Mouse (Mus musculus) frontal cortex, adult 2 months (tissue): Measurements from ENCODE around the gene Pold4. TPM values are rescaled to one million over a fixed set of nuclear protein-coding genes. Genes with fewer than 3 reads are reported as not detected.

Source experiments
- DNase-seq, 2 experiments: peaks; one replicate each; pipeline ENCODE4 v3.0.0; 2022; ENCODE audit warnings: low spot score in 1 of 2; ENCODE audit errors: extremely low spot score in 1 of 2
- polyA plus RNA-seq: library from polyadenylated mRNA; depleted of rRNA; stranded (reverse); fragments of >200 nt; gene quantifications from 2 replicates; pipeline ENCODE4 v1.2.3, GENCODE M21; 2012; rRNA removed

Gene Pold4
- polyA plus RNA-seq = 35.0 and 39.4 TPM in 2 replicates

- DNase-seq = peak; percentile 96 to 99
These were observed at the start of gene Pold4 for GRCm38 (mm10) chr19:4231253-4232185. Gene Pold4, plus strand, starts transcription at chr19:4231899.

GRCm38 (mm10) chr19:4183689-4184088 lies 48.0 kb upstream of the Pold4 start:
- no peak for DNase-seq

- DNase-seq = no peak
These were observed 46.4 kb upstream of the Pold4 start for GRCm38 (mm10) chr19:4184976-4185975.

GRCm38 (mm10) chr19:4187303-4187702 lies 44.4 kb upstream of the Pold4 start:
- no peak for DNase-seq

GRCm38 (mm10) chr19:4189051-4189620 lies 42.6 kb upstream of the Pold4 start:
- no peak for DNase-seq

- DNase-seq = no peak
These were observed 40.8 kb upstream of the Pold4 start, which contains the start of gene Tbc1d10c for GRCm38 (mm10) chr19:4190831-4191334. Gene Tbc1d10c, minus strand, starts transcription at chr19:4191284.

- peak; percentile 77 to 95 for DNase-seq
These were observed 40.0 kb upstream of the Pold4 start, which contains the start of gene Ppp1ca for GRCm38 (mm10) chr19:4191528-4192250. Gene Ppp1ca, plus strand, starts transcription at chr19:4192065.

- no peak for DNase-seq
These were observed 39.3 kb upstream of the Pold4 start for GRCm38 (mm10) chr19:4192251-4192985.

GRCm38 (mm10) chr19:4193129-4193528 lies 38.6 kb upstream of the Pold4 start:
- DNase-seq = no peak

GRCm38 (mm10) chr19:4194021-4194724 lies 37.5 kb upstream of the Pold4 start:
- no peak for DNase-seq

GRCm38 (mm10) chr19:4194776-4195650 lies 36.7 kb upstream of the Pold4 start:
- DNase-seq = no peak

- no peak for DNase-seq
These were observed 35.7 kb upstream of the Pold4 start for GRCm38 (mm10) chr19:4196048-4196447.

GRCm38 (mm10) chr19:4196548-4196947 lies 35.2 kb upstream of the Pold4 start:
- DNase-seq = no peak

- DNase-seq = no peak
These were observed 34.5 kb upstream of the Pold4 start for GRCm38 (mm10) chr19:4197180-4197579.

- peak; percentile 92 to 98 for DNase-seq
These were observed 30.3 kb upstream of the Pold4 start, which contains the start of gene Rad9a for GRCm38 (mm10) chr19:4201291-4201909. Gene Rad9a, minus strand, starts transcription at chr19:4201662.

GRCm38 (mm10) chr19:4202149-4202548 lies 29.6 kb upstream of the Pold4 start:
- no peak for DNase-seq

- DNase-seq = no peak
These were observed 28.6 kb upstream of the Pold4 start for GRCm38 (mm10) chr19:4203148-4203547.
